Mouse (Mus musculus): ENCODE measurements around the gene Dirc2. TPM values are rescaled to one million over a fixed set of nuclear protein-coding genes. Genes with fewer than 3 reads are reported as not detected.

Dirc2 gene
- 10 to 100 TPM in 1 of 2 experiments, 1 to 10 TPM in 1; 5.9 to 26.3 TPM for polyA plus RNA-seq (2012; fragmentation: generic; extraction: Trizol)

GRCm38 (mm10) chr16:35768785-35769642, at the start of gene Dirc2:
TSS of gene Dirc2 (minus strand) at chr16:35769356.

GRCm38 (mm10) chr16:35769878-35770657, 912 bp upstream of the Dirc2 start, which contains the start of gene Hspbap1:
TSS of gene Hspbap1 (plus strand) at chr16:35770375.

Other genes starting within 250 kb of the Dirc2 start
- under 1 TPM in 1 of 2 experiments, not detected in 1; 0.02 TPM for gene Sema5b, start 228.2 kb downstream of the Dirc2 start, polyA plus RNA-seq (2012; fragmentation: generic; extraction: Trizol)
- 1 to 10 TPM; 3.9 to 5.5 TPM for gene Hspbap1, start 1.0 kb upstream of the Dirc2 start, polyA plus RNA-seq (2012; fragmentation: generic; extraction: Trizol)
- gene Parp14, start 102.2 kb upstream of the Dirc2 start, polyA plus RNA-seq (2012; fragmentation: generic; extraction: Trizol) = 1 to 10 TPM in 1 of 2 experiments, under 1 TPM in 1; 0.01 to 1.2 TPM
- gene Parp9, start 169.1 kb upstream of the Dirc2 start, polyA plus RNA-seq (2012; fragmentation: generic; extraction: Trizol) = 1 to 10 TPM in 1 of 2 experiments, under 1 TPM in 1; 0.11 to 4.6 TPM
- 1 to 10 TPM in 1 of 2 experiments, under 1 TPM in 1; 0.11 to 2.6 TPM for gene Dtx3l, start 169.8 kb upstream of the Dirc2 start, polyA plus RNA-seq (2012; fragmentation: generic; extraction: Trizol)
- gene Kpna1, start 209.4 kb upstream of the Dirc2 start, polyA plus RNA-seq (2012; fragmentation: generic; extraction: Trizol) = 1 to 10 TPM in 1 of 2 experiments, under 1 TPM in 1; 0.69 to 2.9 TPM

All from C3H10T1/2 (cell line).